Mouse (Mus musculus): ENCODE data around the gene Cwc27.

GRCm38 (mm10) chr13:104640694-104641454 is 176.1 kb downstream of the Cwc27 start:
- TF ChIP-seq POLR2A (IDR thresholded peaks at IDR 0.05; ENCODE audit: insufficient read length, low read depth): no peak
- no peak for TF ChIP-seq TCF12 (IDR thresholded peaks at IDR 0.05; ENCODE audit: insufficient read depth, poor library complexity, severe bottlenecking)
- TF ChIP-seq POLR2AphosphoS2 (IDR thresholded peaks at IDR 0.05; ENCODE audit: insufficient read length, low read depth): no peak
- TF ChIP-seq MYOG (IDR thresholded peaks at IDR 0.05; ENCODE audit: control insufficient read depth in 1 of 3, insufficient read depth in 1 of 3, insufficient read length in 2 of 3, low read depth in 2 of 3): no peak
- TF ChIP-seq USF1 (IDR thresholded peaks at IDR 0.05; ENCODE audit: low read depth): no peak
- TF ChIP-seq MAX (IDR thresholded peaks at IDR 0.05; ENCODE audit: low read depth): no peak
- TF ChIP-seq MYOD1 (IDR thresholded peaks at IDR 0.05; ENCODE audit: control insufficient read depth in 1 of 3, insufficient read length in 2 of 3, low read depth in 2 of 3): no peak
- TF ChIP-seq E2F4 (IDR thresholded peaks at IDR 0.05; ENCODE audit: insufficient read depth): no peak
- no peak for TF ChIP-seq REST (IDR thresholded peaks at IDR 0.05; ENCODE audit: insufficient read depth, insufficient read length)
- no peak for TF ChIP-seq SRF (IDR thresholded peaks at IDR 0.05; ENCODE audit: control insufficient read depth, insufficient read length, low read depth)
- TF ChIP-seq CEBPB (IDR thresholded peaks at IDR 0.05; ENCODE audit: insufficient read depth, poor library complexity, severe bottlenecking): no peak
- TF ChIP-seq TCF3 (IDR thresholded peaks at IDR 0.05; ENCODE audit: insufficient read length, low read depth): no peak
